Mouse (Mus musculus) intestine, postnatal 0 days (tissue): ENCODE results near the gene Zfp239. TPM values are rescaled to one million over a fixed set of nuclear protein-coding genes. Genes with fewer than 3 reads are reported as not detected.
A peak's percentile ranks its signal among the peaks of the same experiment; 100 is the strongest.
"Not testable (repeated sequence)": the region's sequence is repeated elsewhere in the genome, so short reads cannot be mapped to it uniquely, and the experiment has no call there.

Experiments
- ATAC-seq: fragments of 200-750 bp; cut with Nextera tagmentation; 2 replicates; pipeline ENCODE4 v1.8.0; 2017; ENCODE audit warnings: mild to moderate bottlenecking, moderate TSS enrichment, moderate library complexity
- H3K27ac ChIP-seq: fragments of 300-500 bp; sonication (generic); 2 replicates; pipeline ENCODE4 v1.5.1; 2014; ENCODE audit warnings: mild to moderate bottlenecking, low read depth, low read length, moderate library complexity
- H3K27me3 ChIP-seq: fragments of 300-500 bp; sonication (generic); replicated peaks from 2 replicates; pipeline ENCODE4 v1.6.1; 2014; ENCODE audit warnings: low read length, mixed read lengths; ENCODE audit not compliant: control insufficient read depth, insufficient read depth
- H3K36me3 ChIP-seq: fragments of 300-500 bp; sonication (generic); 2 replicates; pipeline ENCODE4 v1.6.1; 2014; ENCODE audit warnings: mild to moderate bottlenecking, moderate library complexity; ENCODE audit not compliant: control insufficient read depth, insufficient read depth
- H3K4me1 ChIP-seq: fragments of 300-500 bp; sonication (generic); replicated peaks from 2 replicates; pipeline ENCODE4 v1.6.1; 2014; ENCODE audit warnings: antibody characterized with exemption, low read length, mixed read lengths; ENCODE audit not compliant: control insufficient read depth, insufficient read depth
- H3K4me2 ChIP-seq: fragments of 300-500 bp; sonication (generic); replicated peaks from 2 replicates; pipeline ENCODE4 v1.6.1; 2014; ENCODE audit warnings: low read depth, mild to moderate bottlenecking, moderate library complexity
- H3K4me3 ChIP-seq: fragments of 300-500 bp; sonication (generic); 2 replicates; pipeline ENCODE4 v1.5.1; 2014; ENCODE audit warnings: low read depth, low read length
- H3K9ac ChIP-seq: fragments of 300-500 bp; sonication (generic); 2 replicates; pipeline ENCODE4 v1.6.1; 2014; ENCODE audit warnings: mild to moderate bottlenecking, low read depth, low read length
- H3K9me3 ChIP-seq: fragments of 300-500 bp; sonication (generic); 2 replicates; pipeline ENCODE4 v1.6.1; 2016; ENCODE audit warnings: mixed run types; ENCODE audit not compliant: control insufficient read depth
- CTCF ChIP-seq: sonication (generic); IDR thresholded peaks from 2 replicates; pipeline ENCODE4 v1.5.1; 2016; ENCODE audit warnings: low read depth, mild to moderate bottlenecking, control low read depth, antibody characterized with exemption, moderate library complexity
- WGBS: fragments of 180-500 bp; shearing (Covaris S2); extraction: QIAGEN DNeasy Blood & Tissue Kit; methylation state at CpG from one replicate; pipeline ENCODE4 v1.1.7; 2014; 5-methylcytosine and 5-hydroxymethylcytosine counted together
- polyA plus RNA-seq: library from polyadenylated mRNA; unstranded; fragments of >200 nt; fragmentation: Nextera tagmentation; extraction: Ambion mirVana; gene quantifications from 2 replicates; pipeline ENCODE4 v1.2.1, GENCODE M21; 2015

The Zfp239 gene
- polyA plus RNA-seq, 1 experiment from 2014 or later, result 3.1 TPM

DNA sequence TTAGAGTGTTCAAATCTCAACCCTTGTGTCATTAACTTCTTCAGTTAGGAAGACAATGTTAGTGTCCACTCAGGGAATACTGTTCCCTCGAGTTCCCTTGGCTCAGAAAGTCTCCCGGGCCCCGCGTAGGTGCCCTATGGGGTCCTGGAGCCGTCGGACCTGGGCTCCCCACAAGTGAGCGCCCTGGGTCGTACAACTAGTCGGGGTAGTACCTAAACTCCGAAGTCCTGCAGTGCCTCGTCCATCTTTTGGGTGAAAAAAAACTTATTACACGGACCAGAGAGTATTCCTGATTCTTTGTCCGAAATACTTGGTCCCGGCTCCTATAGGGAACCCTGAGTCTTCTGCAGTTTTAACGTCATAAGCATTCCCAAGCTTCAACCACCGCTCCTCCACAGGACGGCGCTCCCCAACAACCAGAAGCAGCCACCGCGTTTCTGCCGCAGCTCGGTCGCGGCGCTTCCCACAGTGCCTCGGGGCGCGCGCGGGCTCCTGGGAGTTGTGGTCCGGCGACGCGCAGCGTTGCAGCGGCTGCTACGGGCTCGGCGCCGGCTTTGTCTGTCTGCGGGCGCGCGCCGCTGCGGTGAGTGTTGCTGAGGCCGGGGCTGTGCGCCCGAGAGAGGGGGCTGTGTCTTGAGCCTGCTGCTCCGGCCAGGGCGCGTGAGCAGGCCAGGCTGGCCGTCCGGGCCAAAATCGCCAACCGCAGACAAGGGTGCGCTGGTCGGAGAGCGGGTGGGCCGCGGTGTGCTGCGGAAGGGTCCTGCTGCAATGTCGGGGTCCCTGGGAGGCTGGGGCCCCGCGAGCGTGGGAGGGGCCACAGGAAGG, 21.0 kb upstream of the Zfp239 start, which contains the start of gene Zfp637:
Gene Zfp637, plus strand, starts transcription at position 495 of the 825 bp plus-strand sequence.
- H3K9me3 ChIP-seq, result no peaks in the 10 kb centered on the region
- H3K9ac ChIP-seq, result peak within 1 kb of the TSS; percentile 91
- H3K27ac ChIP-seq, result peak within 1 kb of the TSS; percentile 89
- peaks cover 19% of the 10 kb centered on the region for H3K36me3 ChIP-seq
- ATAC-seq, result peak; percentile 92
- H3K4me1 ChIP-seq, result no peaks in the 10 kb centered on the region
- WGBS, result under 1% methylated on average over 66 of the region's 66 CpGs
- peak within 1 kb of the TSS; percentile 88 for H3K4me2 ChIP-seq
- H3K27me3 ChIP-seq, result no peaks in the 10 kb centered on the region
- peak; percentile 80 for TF ChIP-seq CTCF
- peak within 1 kb of the TSS; percentile 98 for H3K4me3 ChIP-seq

DNA sequence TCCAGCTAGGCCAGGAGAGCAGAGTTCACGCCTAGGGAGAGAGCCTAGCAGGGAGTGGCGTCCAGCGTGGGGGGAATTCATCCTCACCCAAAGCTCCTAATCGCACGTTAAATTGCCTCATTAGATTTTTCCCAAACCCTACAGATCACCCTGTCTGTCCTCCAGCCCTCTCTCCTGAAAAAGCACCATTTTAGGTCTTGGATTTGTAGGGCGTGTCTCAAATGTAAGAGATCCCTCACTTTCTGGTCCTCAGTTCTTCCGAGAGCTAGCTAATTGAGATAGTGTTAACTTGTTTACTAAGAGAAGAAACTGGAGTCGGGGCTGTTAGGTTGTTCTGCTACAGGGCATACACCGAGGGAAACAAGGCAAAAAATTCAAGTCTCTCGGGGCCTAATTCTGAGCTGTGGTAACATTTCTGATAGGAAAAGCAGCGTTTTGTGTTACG, 20.4 kb upstream of the Zfp239 start:
- WGBS, result 5% methylated on average over 12 of the region's 12 CpGs
- Histone ChIP-seq H3K4me3 (peak overlapping the region; percentile 98), H3K4me2 (peak overlapping the region; percentile 88)

DNA sequence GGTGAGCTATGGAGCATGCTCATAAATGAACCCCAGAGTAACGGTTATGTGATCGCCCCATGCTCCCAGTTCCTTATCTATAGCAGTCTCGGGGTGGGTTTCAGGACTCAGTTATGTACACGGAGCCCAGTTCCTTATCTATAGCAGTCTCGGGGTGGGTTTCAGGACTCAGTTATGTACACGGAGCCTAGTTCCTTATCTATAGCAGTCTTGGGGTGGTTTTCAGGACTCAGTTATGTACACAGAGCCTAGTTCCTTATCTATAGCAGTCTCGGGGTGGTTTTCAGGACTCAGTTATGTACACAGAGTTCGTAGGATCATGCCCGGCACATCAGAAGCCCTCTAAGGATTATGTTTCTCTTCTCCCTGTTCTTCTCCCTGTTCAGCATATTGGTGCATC, 17.3 kb upstream of the Zfp239 start:
- no peak overlapping the region for H3K4me3 ChIP-seq
- no peak overlapping the region for H3K9ac ChIP-seq
- ATAC-seq, result no peak
- H3K9me3 ChIP-seq, result no peaks in the 10 kb centered on the region
- no peak for TF ChIP-seq CTCF
- H3K36me3 ChIP-seq, result peaks cover 33% of the 10 kb centered on the region
- 55% methylated on average over 9 of the region's 9 CpGs for WGBS
- no peaks in the 10 kb centered on the region for H3K27me3 ChIP-seq
- no peak overlapping the region for H3K4me2 ChIP-seq
- H3K27ac ChIP-seq, result no peak overlapping the region
- H3K4me1 ChIP-seq, result no peaks in the 10 kb centered on the region

More for the DNA sequence above, 20.4 kb upstream of the Zfp239 start:
- Histone ChIP-seq H3K27me3 (no peaks in the 10 kb centered on the region), H3K27ac (peak overlapping the region; percentile 89), H3K36me3 (peaks cover 24% of the 10 kb centered on the region), H3K4me1 (no peaks in the 10 kb centered on the region), H3K9me3 (no peaks in the 10 kb centered on the region), H3K9ac (peak overlapping the region; percentile 91)
- ATAC-seq, result no peak
- TF ChIP-seq CTCF, result no peak

DNA sequence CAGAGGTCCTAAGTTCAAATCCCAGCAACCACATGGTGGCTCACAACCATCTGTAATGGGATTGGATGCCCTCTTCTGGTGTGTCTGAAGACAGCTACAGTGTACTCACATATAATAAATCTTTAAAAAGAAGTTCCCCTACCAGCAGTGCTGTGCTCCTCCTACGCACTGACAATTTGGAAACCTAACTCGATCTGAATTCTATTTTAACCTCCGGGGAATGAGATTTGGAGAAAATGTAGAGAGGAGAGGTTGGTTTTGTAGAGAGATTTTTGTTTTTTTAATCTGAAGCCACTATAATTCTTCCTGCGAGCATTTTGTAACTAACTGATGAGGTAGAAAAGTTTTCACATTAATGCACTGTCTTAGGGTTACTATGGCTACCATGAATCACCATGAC, 15.2 kb upstream of the Zfp239 start:
- not testable (repeated sequence) for H3K4me3 ChIP-seq, H3K9ac ChIP-seq, H3K27me3 ChIP-seq, ATAC-seq, H3K4me1 ChIP-seq, H3K9me3 ChIP-seq, H3K27ac ChIP-seq, H3K4me2 ChIP-seq
- H3K36me3 ChIP-seq, result peaks cover 33% of the 10 kb centered on the region
- 98% methylated on average over 4 of the region's 4 CpGs for WGBS

DNA sequence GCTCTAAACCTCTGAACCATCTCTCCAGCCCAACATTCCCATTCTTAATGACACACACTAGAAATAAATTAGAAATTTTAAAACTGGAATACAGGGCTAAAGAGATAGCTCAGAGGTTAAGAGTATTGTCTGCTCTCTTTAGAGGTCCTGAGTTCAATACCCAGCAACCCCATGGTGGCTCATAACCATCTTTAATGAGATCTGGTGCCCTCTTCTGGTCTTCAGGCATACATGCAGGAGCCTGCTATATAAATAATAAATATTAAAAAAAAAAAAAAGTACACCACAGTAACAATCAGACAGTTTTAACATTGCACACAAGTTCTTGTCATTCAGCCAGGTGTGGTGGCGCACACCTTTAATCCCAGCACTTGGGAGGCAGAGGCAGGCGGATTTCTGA, 14.1 kb upstream of the Zfp239 start:
- no peak overlapping the region for H3K27ac ChIP-seq
- H3K9ac ChIP-seq, result no peak overlapping the region
- H3K27me3 ChIP-seq, result no peaks in the 10 kb centered on the region
- peak; percentile 37; the same call in 1 of the 2 replicates for TF ChIP-seq CTCF
- no peak overlapping the region for H3K4me2 ChIP-seq
- WGBS, result 100% methylated on average over 2 of the region's 2 CpGs
- H3K4me3 ChIP-seq, result no peak overlapping the region
- H3K4me1 ChIP-seq, result no peaks in the 10 kb centered on the region
- no peak for ATAC-seq
- H3K36me3 ChIP-seq, result peaks cover 33% of the 10 kb centered on the region
- H3K9me3 ChIP-seq, result no peaks in the 10 kb centered on the region

DNA sequence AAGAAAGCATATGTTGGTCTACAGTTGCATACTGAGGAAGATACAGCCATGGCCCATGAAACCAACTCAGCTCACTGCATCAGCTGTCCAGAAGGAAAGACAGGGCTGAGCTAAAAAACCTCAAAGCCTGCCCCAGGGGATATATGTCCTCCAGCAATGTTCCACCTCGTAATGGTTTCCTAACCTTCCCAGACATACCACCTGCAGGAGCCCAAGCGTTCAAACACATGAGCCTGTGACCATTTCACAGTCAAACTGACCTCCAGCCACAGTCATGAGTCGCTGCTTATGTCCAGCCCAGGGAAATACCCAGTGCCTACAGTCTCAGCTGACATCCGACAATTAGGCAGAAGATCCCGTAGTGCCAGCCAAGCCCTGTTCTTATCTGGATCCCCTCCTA, 13.3 kb upstream of the Zfp239 start:
- Histone ChIP-seq H3K27me3 (no peaks in the 10 kb centered on the region), H3K4me3 (no peak overlapping the region), H3K4me1 (no peaks in the 10 kb centered on the region), H3K4me2 (no peak overlapping the region), H3K36me3 (peaks cover 33% of the 10 kb centered on the region), H3K27ac (no peak overlapping the region; the same call in 1 of the 2 replicates), H3K9me3 (no peaks in the 10 kb centered on the region), H3K9ac (no peak overlapping the region)
- 91% methylated on average over 5 of the region's 5 CpGs for WGBS
- TF ChIP-seq CTCF, result no peak
- no peak for ATAC-seq
